Mouse (Mus musculus): ENCODE measurements around the gene Kremen1.

DNA sequence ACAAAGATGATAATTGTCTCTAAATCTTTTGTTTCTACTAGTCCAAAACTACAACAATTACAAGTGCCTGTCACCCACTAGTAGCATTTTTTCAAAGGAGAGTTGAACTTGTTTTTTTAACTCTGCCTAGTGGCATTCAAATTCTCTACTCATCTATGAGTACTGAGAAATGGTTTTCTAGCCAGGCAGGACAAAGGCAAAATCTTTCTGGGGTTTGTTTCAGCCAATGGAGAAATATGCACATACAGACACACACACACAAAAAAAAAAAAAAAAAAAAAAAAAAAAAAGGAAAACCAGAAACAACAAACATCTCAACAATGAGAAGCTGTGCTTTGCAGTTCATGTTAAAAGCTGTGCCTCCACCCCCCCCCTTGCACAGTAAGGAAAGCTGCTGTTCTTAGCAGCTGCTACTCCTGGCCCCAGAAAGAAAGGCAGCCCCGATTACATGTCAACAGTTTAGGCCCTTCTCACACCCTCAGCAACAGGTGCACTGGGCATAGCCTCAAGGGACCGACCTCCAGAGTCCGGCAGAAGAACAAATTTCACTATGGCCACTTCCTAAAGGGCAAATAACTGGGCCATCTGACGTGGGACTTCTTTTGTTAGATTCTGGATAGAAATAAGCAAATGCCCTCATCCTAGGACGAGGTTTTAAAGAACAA is 16.1 kb upstream of the Kremen1 start:
- TF ChIP-seq CTCF (IDR thresholded peaks at IDR 0.05; ENCODE audit: low read depth, low read length) = no peak
- TF ChIP-seq POLR2A (IDR thresholded peaks at IDR 0.05; ENCODE audit: borderline replicate concordance, low read depth, low read length) = no peak

Measured in bone marrow macrophage, adult 2 months (primary cell).